Mouse (Mus musculus) B cell, adult 2 months (primary cell): ENCODE measurements around the gene Ssbp3.

ENCODE experiments used
- DNase-seq, 2 experiments: peaks; one replicate each; pipeline ENCODE4 v3.0.0; 2022

The Ssbp3 gene

DNA sequence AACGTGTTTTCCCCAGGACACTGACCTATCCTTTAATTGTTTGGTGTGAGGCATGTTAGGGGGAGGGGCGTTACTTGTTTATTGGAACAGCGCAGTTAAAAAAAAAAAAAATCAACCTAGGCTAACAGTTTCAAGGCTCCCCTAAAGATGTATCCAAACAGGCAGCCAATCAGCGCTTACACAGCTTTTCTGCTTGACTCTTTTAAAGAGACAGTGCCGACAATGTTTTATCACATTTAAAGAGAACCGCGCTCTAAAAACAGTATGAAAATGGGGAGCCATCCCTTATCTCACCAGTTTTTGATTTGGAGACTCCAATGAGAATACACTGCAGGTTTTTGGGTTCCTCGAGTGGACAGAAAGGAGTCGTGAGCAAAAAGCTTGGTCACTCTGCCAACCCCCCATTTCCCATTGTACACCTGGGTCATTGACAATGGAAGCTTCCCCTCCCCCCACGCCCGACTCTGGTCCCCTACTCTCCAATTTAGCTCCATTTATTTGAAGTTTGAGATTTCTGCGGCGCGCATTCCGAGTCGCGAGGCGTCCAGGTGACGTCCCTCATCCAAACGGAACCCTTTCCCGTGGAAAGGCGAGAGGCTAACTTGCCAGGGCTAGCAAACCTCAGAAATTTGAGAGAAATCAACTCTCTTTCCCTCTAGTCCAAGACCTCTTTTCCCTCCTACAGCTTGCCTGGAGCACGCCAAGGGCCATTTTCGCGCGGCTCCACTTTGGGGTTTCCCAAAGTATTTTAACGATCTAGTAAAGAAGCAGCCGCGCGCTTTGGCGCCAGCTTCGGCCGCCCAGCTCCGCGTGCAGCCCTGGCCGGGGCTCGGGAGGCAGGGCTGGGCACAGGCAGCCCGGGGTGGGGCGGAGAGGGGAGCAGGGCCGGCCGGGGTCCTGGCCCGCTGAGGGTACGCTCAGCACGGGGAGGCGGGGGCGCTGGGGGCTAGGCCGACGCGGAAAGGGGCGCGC lies at the start of gene Ssbp3:
TSS of gene Ssbp3 (plus strand) at position 501 of the 972 bp plus-strand sequence.
- DNase-seq = peak; percentile 64 to 65

DNA sequence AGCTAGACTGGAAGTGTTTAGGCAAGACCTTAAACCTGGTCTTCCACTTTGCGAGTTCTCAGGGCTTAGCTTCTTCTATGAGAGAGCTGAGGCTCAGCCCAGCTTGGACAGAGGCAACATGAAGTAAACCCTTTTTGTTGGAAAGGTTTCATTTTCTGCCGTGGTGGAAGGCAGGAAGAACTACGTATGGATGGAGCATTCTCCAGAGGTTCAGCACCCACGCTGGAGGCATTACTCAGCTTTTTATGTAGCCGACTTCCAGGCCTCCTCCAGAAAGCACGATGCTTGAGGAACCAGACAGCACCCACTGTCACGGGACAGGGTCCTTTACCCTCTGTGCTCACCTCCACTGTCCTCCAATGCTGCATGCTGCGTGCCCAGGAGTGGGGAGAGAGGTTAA lies 48.6 kb upstream of the Ssbp3 start:
- no peak for DNase-seq

DNA sequence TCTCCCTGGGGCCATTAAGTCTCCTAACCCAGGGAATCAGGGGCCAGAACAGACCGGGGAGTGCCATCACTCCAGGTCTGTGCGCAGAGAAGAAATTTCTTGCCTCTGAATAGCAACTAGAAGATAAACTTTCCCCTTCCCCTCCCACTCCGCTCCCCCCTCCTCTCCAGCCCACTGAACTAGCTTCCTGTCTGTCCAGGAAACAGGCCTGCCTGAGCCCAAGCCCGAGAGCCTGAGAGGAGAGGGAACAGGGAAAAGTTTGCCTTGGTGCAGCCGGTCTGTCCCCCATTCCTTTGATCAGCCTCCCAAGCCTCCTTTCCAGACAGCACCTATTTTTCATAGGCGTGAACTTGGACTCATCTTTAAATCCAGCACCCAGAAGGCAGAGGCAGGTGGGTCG lies 48.2 kb upstream of the Ssbp3 start:
- DNase-seq = no peak

DNA sequence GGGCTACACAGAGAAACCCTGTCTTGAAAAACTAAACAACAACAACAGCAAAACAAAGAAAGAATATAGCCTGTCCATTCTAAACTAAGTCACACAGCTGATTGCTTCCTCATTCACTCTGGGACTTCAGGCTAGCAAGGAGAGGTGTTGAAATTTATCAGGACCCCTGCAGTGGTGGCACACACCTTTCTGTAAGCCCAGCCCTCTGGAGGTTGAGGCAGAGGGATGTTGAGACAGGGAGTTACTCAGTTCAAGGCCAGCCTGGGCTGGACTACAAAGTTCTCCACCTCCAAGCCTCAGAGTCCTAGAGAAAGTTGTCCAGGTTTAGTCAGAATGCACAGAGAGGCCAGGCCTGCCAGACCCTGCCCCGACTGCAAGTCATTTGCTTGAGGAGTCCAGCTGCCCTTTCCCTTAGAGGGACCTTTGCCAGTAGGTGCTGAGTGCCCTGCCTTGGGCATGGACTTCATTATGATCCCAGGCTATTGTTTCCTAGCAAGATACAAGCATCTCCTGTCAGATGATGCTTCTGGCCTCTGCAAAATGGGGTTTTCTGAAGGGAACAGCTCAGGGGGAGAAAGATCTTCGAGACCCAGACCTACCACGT lies 47.6 kb upstream of the Ssbp3 start:
- no peak for DNase-seq

DNA sequence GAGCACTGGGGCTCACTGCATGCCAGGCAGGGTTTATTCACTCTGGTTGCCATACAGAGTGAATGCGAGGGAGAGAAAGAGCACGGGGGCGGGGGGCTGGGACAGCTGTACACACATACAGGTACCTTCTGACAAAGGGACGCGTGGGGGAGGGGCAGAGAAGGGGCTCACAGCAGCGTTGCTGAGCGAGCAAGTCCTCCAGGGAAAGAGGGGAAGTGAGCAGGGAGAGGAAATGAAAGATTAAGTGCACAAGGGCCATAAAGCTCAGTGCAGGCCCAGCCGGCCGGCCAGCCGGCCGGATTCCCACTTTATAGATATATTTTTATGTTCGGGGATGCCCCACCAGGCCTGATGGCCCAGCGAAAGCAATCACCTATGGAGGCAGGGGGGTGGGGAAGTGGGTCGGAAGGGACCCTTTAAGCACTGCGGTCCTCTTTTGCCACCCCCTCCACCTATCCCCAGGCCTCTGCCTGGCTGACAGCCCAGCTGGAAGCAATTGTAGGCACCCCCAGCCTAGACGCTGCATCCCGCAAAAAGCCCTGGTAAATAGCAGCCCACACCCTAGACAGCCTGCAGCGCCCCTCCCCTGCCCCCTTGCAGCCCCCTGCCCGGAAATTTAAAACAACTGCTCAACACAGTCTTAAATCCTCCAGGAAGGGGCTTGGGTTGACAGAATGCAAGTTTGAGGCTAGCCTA lies 44.9 kb upstream of the Ssbp3 start:
- no peak for DNase-seq

DNA sequence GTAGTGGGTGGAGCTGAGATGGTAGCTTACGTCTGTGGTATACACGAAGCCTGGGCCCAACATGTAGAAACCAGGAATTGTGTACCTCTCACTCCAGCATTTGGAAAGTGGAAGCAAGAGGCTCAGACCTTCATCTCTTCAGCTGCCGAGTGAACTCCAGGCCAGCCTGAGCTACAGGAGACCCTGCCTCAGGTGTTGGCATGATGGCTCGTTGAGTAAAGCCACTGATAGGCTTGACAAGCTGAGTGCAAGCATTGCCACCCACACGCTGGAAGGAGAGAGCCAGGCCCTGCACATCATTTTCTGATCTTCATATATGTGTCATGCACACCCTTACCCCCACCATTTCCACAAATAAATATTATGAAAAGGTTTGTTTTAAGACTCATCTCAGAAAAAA lies 44.1 kb upstream of the Ssbp3 start:
- no peak for DNase-seq

DNA sequence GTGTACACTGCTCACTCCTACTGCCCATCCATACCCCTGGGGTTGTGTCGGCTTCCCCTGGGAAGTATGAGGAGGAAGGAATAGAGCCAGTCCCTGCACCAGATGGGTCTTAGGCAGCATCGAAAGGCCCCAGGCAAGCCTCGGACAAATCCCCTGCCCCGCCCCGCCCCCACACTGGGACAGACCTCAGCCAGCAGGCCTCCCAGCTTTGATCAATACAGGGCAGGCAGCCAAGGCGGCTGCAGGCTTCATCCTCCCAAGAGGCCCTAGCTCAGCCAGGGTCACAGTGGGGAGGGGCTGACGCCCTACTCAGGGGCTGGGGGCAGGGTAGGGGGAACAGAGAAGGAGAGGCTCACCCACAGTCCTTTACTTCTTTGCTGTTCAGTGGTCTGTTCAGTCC lies 43.7 kb upstream of the Ssbp3 start:
- no peak for DNase-seq

DNA sequence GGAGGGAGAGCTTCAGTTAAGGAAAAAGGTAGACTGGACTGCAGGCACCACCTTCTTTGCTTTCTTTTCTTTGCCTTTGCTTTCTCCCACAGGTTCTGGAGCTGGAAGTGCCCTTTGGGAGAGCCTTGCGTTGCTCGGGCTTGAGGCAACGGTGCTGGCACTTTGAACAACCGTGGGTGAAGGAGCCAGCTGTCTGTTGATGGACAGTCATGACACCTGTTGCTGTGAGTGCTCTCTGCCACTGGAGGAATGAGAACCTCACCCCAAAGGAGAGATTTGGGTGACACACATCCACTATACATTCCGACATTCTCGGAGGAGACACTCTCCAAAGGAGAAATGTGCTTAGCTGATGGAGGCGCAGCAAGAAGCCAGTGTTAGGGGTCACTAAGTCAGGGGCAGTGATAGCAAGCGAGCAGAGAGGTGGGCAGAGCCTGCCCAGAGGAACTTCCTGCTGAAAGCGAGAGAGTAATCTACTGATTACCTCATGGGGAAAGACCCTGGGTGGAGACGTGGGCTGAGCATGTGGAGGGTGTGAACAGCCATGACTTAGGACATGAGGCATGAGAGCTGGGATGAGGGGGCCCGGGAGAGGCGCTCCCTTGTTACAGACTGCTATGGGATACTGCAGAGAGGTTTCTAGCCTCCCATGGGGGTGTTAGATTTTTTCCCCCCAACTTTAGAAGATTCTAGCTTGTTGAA lies 41.6 kb upstream of the Ssbp3 start:
- no peak for DNase-seq

DNA sequence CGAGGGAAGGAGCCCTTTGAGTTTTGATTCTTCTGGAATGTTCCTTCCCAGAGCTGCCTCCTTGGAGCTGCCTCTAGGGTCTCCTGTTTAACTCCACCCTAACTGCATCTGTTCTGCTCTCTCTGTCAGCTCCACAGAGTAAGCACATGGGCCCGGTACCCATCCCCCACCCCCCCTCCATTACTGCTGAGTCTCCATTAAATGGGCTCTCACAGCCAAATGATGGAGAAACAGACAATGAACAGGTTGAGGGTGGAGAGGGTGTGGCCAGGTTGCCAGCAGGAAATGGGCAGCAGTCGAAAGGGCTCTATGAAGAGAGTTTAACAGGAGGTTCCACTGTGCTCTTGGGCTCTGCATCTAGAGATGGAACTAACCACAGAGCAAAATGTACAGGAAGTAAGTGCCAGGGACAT lies 41.0 kb upstream of the Ssbp3 start:
- no peak for DNase-seq

DNA sequence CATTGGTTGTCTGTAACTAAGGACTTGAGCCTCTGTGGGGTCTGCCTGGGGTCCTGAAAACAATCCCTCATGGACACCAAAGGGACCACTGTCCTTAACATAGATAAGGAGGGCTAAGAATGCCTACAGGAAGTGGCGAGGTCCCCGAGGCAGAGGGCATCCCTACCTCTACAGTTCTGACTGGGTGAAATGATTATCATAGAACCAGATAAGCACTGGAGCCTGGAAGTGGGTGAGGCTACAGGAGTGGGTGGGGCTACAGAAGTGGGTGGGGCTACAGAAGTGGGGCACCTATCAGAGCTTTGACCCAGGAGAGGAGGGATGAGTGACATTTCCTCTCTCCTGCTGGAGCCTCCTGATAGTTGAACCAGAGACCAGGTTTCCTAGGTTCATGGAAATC lies 39.9 kb upstream of the Ssbp3 start:
- peak in 1 of 2 experiments; percentile 9 for DNase-seq

DNA sequence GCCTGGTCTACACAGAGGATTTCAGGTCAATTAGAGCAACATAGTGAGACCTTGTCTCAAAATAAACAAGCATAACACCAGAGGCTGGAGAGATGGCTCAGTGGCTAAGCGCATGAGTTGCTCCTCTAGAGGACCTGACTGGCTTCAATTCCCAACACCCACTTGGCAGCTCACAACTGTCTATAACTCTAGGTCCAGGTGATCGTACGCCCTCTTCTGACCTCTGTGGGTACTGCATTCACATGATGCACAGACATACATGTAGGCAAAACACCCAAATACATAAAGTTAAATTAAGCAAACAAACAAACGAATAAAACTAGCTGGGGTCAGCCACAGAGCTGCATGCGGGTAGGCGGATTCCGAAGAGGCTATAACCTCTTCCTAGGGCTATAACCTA lies 36.0 kb upstream of the Ssbp3 start:
- DNase-seq = peak; percentile 12 to 22

DNA sequence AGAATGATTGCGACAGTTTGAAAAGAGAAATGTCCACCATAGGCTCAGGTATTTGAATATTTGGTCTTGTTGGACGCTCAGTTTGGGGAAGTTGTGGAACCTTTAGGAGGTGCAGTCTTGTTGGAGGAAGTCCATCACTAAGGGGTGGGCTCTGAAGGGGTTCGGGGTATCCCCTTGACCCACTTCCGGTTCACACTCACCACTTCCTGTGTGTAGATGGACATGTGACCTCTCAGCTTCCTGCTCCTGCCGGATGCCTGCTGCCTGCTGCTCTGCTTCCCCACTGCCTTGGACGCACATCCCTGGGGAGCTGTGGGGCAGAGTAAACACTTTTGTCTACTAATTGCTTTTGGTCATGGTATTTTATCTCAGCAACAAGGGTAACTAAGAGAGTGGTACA lies 29.4 kb upstream of the Ssbp3 start:
- peak; percentile 24 to 29 for DNase-seq

DNA sequence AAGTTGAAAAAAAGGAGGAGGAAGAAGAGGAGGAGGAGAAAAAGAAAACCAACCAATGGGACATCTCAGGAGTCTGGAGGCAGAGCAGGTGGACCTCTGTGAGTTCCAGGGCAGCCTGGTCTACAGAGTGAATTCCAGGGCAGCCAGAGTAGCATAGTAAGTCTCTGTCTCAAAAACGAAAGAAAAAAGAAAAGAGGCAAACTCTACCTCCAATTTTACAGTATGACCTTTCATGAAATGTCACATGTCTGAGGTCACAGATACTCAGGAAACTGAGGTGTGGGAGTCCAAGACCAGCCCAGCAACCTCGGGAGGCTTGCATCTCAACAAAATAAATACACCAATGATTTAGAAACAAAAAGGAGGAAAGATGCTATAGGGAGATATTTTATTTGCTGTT lies 27.4 kb upstream of the Ssbp3 start:
- no peak for DNase-seq

DNA sequence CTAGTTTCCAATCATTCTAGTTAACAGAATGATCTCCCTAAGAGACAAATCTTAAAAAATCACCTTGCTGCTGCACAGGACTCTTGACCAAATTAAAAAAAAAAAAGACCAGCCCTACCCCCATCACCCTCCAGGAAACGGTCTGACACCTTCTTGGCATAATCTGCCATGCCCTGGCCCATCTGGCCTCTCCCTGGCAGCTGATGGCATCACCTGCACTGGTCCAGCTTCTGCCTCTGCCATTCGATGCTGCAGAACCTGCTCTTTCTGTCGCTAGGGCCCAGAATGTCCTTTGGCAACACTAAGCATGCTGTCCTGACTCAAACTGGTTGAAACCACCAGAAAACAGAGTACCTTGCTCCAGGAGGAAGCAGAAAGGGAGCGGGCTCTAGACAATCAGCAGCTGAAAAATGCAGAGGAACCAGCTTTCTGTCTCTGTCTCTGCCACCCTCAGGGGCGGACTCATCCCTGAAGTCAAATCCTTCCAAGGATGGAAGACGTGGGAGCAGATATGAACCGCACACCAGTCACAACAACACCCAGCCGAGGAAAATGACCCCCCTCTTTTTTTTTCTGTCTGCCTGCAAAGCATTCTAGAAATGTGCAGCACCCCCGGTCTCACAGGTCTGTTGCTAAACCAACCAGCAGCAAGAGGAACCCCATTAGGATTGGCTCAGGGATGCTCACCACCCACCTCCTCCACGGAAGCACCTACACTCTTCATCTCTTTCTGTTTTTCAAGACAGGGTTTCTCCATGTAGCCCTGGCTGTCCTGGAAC lies 24.0 kb upstream of the Ssbp3 start:
- DNase-seq = no peak

DNA sequence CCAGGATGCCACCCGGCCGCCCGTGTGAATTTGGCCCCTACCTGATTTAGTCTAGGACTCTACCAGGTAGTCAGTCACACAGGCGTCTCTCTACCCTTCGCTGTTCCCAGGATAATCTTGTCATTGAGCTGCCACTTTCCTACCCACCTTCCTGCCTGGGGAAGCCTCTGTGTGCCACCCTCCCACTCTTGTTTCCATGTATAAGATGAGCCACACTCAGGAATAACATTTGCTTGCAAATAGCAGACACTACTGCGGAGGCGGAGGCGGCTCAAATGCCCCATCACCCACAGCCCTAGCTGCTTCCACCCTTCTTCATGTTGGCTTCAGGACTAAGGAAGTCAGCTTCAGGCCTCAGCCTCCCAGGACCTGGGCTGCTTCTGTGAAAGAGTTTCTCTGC lies 14.4 kb upstream of the Ssbp3 start:
- DNase-seq = no peak

DNA sequence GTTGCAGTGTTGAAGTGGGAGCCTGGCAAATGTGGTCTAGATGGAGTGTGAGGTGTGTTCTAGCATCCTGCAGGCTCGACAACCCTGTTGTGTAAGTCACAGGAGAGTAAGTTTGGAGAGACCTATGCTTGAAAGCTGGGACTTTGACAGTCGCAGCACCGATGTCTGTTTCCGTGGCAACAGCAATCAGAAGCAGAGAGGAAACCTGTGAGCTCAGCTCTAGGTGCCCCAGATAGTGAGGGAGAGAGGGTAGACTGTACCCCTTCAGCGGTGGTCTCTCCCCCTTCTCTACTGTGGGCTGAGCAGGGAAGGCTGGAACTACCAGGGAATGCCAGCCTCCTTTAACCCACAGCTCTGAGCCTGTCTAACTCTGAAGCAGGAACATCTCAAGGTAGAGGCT lies 11.6 kb upstream of the Ssbp3 start:
- no peak for DNase-seq

DNA sequence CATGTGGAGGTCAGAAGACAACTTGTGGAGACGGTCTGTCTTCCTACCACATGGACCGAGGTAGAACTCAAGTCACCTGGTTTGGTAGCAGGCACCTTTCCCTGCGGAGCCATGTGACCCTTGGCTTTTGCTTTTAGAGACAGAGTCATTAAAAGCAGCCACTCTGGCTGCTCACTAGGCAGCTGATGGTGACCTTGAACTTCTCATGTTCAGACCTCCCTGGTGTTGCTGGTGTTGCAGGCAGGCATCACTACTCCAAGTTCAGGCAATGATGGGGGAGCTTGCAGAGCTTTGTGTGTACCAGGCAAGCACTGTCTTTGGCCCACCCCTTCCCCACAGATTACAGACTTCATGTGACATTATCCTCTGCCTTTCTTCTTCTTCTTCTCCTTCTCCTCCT lies 11.0 kb upstream of the Ssbp3 start:
- DNase-seq = no peak

DNA sequence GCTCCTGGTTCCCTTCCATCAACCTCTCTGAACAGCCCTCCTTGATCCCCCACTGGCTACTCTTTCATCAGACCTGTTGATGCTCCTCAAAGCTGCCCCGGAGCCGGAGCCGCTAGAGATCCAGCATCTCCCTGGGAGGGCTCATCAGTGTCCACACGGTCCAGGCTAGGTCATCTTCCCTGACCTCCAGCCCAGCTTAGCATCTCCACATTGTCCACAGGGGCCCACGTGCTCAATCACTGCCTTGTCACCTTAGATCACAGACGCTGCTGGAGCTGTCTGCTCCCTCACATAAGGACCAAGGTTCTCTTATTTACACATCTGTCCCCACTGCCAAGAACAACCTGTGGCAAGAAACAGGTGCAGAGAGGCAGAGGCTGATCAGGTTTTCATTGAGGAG lies 9.8 kb upstream of the Ssbp3 start:
- no peak for DNase-seq

DNA sequence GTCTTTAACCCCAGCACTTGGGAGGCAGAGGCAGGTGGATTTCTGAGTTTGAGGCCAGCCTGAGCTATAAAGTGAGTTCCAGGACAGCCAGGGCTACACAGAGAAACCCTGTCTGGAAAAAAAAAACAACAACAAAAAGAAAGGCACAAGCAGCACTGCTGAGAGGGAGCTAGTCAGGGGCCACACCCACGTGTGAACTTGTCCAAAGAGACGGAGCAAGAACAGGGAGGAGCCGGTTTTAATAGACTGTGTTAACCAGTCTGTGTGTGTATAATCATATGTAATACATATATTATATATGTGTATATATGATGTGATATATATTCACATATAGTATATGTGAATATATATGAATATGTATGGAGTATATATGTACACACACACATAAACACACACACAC lies 8.9 kb upstream of the Ssbp3 start:
- no peak for DNase-seq

DNA sequence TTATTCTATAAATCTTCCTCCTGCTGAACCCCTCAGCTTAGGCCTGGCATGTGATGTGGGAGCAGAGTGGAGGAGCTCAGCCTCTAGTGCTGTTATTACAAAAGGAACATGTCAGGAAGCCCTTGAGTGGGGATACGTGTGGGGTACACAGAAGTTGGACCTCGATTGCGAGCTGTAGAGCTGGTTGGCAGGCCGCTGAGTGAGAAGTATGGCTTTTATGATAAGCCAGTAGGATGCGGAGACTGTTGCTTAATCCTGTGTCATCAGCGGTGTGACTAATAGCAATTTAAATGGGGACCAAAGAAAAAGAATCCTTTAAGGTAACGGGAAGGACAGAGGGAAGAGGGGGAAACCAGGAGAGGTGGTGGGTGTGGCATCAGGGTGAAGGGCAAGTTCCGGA lies 8.3 kb upstream of the Ssbp3 start:
- no peak for DNase-seq

DNA sequence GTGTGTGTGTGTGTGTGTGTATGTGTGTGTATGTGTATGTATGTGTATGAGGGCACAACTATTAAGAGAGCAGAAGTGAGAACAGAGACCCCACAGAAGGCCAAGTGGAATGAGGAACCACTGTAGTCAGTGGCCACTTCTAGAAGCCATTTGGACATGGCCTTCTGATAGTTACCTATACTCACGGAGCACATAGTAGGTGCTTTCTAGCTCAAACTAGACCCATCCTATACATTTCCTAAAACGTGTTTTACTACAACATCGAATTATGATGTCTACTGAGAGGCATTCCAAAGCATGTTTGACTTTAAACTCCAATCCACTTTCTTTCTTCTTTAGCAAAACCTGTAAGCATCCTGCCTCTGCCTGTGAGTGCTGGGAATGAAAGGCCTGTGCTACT lies 4.6 kb upstream of the Ssbp3 start:
- no peak for DNase-seq

DNA sequence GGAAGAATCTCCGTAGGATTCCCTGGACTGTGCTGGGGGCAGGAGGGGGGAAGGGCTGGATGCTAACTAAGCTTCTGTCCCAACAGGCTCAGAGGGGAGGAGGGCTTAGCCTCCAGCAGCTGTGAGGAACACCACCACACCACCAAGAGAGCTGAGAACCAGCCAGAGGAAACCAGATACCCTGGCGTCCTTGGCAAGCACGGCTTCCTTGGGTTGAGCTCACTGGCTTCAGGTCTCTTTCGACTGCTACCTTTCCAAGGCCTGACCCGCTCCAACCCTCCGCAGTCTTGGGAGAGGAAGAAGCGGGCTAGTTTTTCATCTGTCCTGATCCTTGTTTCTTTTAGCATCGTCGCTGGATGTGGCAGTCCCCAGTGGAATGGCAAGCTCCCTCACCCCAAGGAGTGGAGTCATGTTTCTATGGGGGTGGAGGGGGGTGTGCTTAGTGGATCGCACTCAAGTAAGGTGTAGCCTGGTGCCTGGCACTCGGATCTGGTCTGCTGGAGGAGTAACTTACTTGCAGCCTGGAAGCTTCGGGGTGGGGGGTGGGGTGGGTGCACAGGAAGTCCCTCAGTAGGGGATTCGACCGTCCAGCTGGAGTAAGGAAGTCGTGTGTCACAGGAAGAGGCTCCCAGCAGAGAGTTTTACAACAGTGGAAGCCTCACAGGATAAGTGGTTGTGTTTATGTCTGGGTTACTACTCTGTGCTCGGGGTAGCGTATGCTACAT lies 2.6 kb upstream of the Ssbp3 start:
- DNase-seq = peak in 1 of 2 experiments; percentile 6
